Mouse (Mus musculus): ENCODE measurements at regions not wholly inside any gene's neighbourhood (a gene's known extent, or its start where the extent isn't known, plus 50 kb on each side); places are given as distances from the start of the nearest gene placed in this dataset.

- no peaks in the 10 kb centered on the region for H3K4me1 ChIP-seq (replicated peaks; ENCODE audit: low read depth, low read length)
- no peaks in the 10 kb centered on the region for H3K36me3 ChIP-seq (ENCODE audit: insufficient read depth, low read length)
- no peak overlapping the region for H3K4me3 ChIP-seq (replicated peaks; ENCODE audit: low read length)
- H3K27me3 ChIP-seq (ENCODE audit: insufficient read depth, low read length), result no peaks in the 10 kb centered on the region
- TF ChIP-seq NANOG (IDR thresholded peaks at IDR 0.05; ENCODE audit: borderline replicate concordance, low read length) (no peak), CTCF (conservative IDR thresholded peaks at IDR 0.05; ENCODE audit: low read length) (no peak), POU5F1 (IDR thresholded peaks at IDR 0.05; ENCODE audit: borderline replicate concordance, low read length) (no peak)
- H3K9me3 ChIP-seq (ENCODE audit: low read length), result peaks cover 12% of the 10 kb centered on the region
These were observed 340.4 kb upstream of the Ptger4 start for GRCm38 (mm10) chr15:5584381-5584780.

- 0 out of 2 replicates have a peak, but pooled peaks cover 3% of the 10 kb centered on the region for H3K9me3 ChIP-seq (ENCODE audit: low read length)
- no peaks in the 10 kb centered on the region for H3K4me1 ChIP-seq (replicated peaks; ENCODE audit: low read depth, low read length)
These were observed 360.8 kb upstream of the Ptger4 start for GRCm38 (mm10) chr15:5604732-5605266.

DNA sequence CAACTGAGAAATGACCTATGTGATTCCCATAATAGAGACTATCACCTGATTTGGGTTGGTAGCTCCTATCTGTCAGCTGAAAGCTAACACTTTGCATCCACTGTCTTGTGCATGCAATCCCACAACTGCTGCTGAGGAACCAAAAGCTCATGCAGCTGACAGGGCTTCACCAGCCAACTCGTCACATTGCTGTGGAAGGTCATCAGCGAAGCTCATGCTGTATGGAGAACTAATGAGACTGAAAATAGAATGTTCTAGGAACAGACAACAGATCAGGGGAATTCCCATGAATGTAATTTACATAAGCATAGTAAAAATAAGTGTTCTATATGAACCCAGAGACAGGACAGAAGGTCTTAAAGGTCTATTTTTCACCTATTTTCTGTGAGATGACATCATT, 363.5 kb upstream of the Ptger4 start:
- no peaks in the 10 kb centered on the region for H3K4me1 ChIP-seq (replicated peaks; ENCODE audit: low read depth, low read length)
- H3K27me3 ChIP-seq (ENCODE audit: insufficient read depth, low read length), result no peaks in the 10 kb centered on the region
- TF ChIP-seq CTCF (conservative IDR thresholded peaks at IDR 0.05; ENCODE audit: low read length), result no peak
- no peak for TF ChIP-seq POU5F1 (IDR thresholded peaks at IDR 0.05; ENCODE audit: borderline replicate concordance, low read length)
- 0 out of 2 replicates have a peak, but pooled peaks cover under 1% of the 10 kb centered on the region for H3K9me3 ChIP-seq (ENCODE audit: low read length)
- no peak overlapping the region for H3K4me3 ChIP-seq (replicated peaks; ENCODE audit: low read length)
- H3K36me3 ChIP-seq (ENCODE audit: insufficient read depth, low read length), result no peaks in the 10 kb centered on the region

More at GRCm38 (mm10) chr15:5604732-5605266, 360.8 kb upstream of the Ptger4 start:
- H3K36me3 ChIP-seq (ENCODE audit: insufficient read depth, low read length), result no peaks in the 10 kb centered on the region
- no peaks in the 10 kb centered on the region for H3K27me3 ChIP-seq (ENCODE audit: insufficient read depth, low read length)
- H3K4me3 ChIP-seq (replicated peaks; ENCODE audit: low read length), result no peak overlapping the region
- TF ChIP-seq CTCF (conservative IDR thresholded peaks at IDR 0.05; ENCODE audit: low read length) (no peak), NANOG (IDR thresholded peaks at IDR 0.05; ENCODE audit: borderline replicate concordance, low read length) (no peak), POU5F1 (IDR thresholded peaks at IDR 0.05; ENCODE audit: borderline replicate concordance, low read length) (no peak)

- no peaks in the 10 kb centered on the region for H3K27me3 ChIP-seq (ENCODE audit: insufficient read depth, low read length)
These were observed 379.0 kb upstream of the Ptger4 start for GRCm38 (mm10) chr15:5623021-5623420.

DNA sequence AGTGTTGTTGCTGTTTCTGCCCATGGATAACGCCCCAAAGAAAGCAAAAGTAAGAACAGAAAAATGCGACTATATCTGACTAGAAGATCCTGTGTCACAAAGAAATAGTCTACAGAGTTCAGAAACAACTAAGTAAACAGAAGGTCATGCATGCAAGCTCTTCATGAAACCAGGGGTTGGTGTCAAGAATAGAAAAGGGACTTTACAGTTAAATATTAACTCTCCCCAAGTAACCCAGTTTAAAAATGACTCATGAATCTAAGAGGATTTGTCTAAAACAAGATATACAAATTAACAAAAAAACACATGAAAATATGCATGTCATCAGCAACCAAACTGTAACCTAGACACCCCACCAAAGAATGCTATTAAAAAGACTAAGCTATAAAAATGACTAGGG, 381.4 kb upstream of the Ptger4 start:
- peaks cover 10% of the 10 kb centered on the region for H3K4me1 ChIP-seq (replicated peaks; ENCODE audit: low read depth, low read length)
- peaks cover 15% of the 10 kb centered on the region for H3K9me3 ChIP-seq (ENCODE audit: low read length)
- no peak overlapping the region for H3K4me3 ChIP-seq (replicated peaks; ENCODE audit: low read length)
- TF ChIP-seq CTCF (conservative IDR thresholded peaks at IDR 0.05; ENCODE audit: low read length) (no peak), POU5F1 (IDR thresholded peaks at IDR 0.05; ENCODE audit: borderline replicate concordance, low read length) (no peak), NANOG (IDR thresholded peaks at IDR 0.05; ENCODE audit: borderline replicate concordance, low read length) (no peak)
- H3K36me3 ChIP-seq (ENCODE audit: insufficient read depth, low read length), result no peaks in the 10 kb centered on the region
- H3K27me3 ChIP-seq (ENCODE audit: insufficient read depth, low read length), result no peaks in the 10 kb centered on the region

More at GRCm38 (mm10) chr15:5623021-5623420, 379.0 kb upstream of the Ptger4 start:
- Histone ChIP-seq H3K9me3 (ENCODE audit: low read length) (peaks cover 15% of the 10 kb centered on the region), H3K36me3 (ENCODE audit: insufficient read depth, low read length) (no peaks in the 10 kb centered on the region), H3K4me3 (replicated peaks; ENCODE audit: low read length) (no peak overlapping the region), H3K4me1 (replicated peaks; ENCODE audit: low read depth, low read length) (peaks cover 10% of the 10 kb centered on the region)
- peak; percentile 44; the same call in 1 of the 2 replicates for TF ChIP-seq NANOG (IDR thresholded peaks at IDR 0.05; ENCODE audit: borderline replicate concordance, low read length)
- TF ChIP-seq CTCF (conservative IDR thresholded peaks at IDR 0.05; ENCODE audit: low read length), result no peak

DNA sequence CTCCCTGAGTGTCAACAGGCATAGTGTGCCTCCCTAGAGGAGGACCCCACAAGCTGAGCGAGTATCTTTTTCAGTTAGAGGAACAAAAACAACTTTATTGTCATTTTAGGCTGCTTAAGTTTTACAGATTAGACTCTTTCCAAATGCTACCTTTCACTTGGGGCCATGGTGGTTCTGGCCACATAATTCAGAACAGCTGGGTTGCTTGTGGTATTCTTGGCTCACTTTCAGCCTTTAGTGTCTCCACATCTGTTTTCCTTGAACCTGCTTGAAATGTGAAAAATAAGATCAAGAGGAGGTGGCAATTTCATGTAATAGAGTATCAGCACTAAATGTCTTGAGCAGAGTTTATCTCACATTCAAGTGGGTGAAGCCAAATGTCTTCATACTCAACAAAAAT, 402.7 kb upstream of the Ptger4 start:
- Histone ChIP-seq H3K36me3 (ENCODE audit: insufficient read depth, low read length) (no peaks in the 10 kb centered on the region), H3K4me3 (replicated peaks; ENCODE audit: low read length) (no peak overlapping the region), H3K27me3 (ENCODE audit: insufficient read depth, low read length) (no peaks in the 10 kb centered on the region), H3K4me1 (replicated peaks; ENCODE audit: low read depth, low read length) (no peaks in the 10 kb centered on the region), H3K9me3 (ENCODE audit: low read length) (no peaks in the 10 kb centered on the region)
- TF ChIP-seq CTCF (conservative IDR thresholded peaks at IDR 0.05; ENCODE audit: low read length) (no peak), NANOG (IDR thresholded peaks at IDR 0.05; ENCODE audit: borderline replicate concordance, low read length) (no peak), POU5F1 (IDR thresholded peaks at IDR 0.05; ENCODE audit: borderline replicate concordance, low read length) (no peak)

DNA sequence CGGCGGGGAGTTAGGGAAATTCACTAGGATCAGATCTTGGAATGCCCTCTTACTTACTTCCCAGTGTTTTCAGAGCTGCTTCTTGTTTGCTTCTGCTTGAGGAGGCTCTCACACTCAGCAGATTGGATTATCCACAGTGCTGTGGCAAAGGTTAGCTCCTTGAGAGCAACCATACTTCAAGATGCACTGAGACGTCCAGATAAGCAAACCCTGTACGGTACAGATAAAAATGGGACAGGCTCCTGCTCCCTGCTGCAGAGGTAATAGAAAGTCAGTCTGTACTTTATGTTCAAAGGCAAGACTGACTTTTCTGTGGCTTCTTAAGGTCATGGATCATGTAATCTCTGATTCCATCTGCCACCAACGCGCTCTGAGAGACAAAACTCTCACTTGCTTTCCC, 414.8 kb upstream of the Ptger4 start:
- H3K4me1 ChIP-seq (replicated peaks; ENCODE audit: low read depth, low read length), result no peaks in the 10 kb centered on the region
- H3K27me3 ChIP-seq (ENCODE audit: insufficient read depth, low read length), result no peaks in the 10 kb centered on the region
- no peak overlapping the region for H3K4me3 ChIP-seq (replicated peaks; ENCODE audit: low read length)
- H3K9me3 ChIP-seq (ENCODE audit: low read length), result no peaks in the 10 kb centered on the region
- no peak for TF ChIP-seq POU5F1 (IDR thresholded peaks at IDR 0.05; ENCODE audit: borderline replicate concordance, low read length)
- no peak for TF ChIP-seq CTCF (conservative IDR thresholded peaks at IDR 0.05; ENCODE audit: low read length)
- no peak for TF ChIP-seq NANOG (IDR thresholded peaks at IDR 0.05; ENCODE audit: borderline replicate concordance, low read length)
- H3K36me3 ChIP-seq (ENCODE audit: insufficient read depth, low read length), result no peaks in the 10 kb centered on the region

DNA sequence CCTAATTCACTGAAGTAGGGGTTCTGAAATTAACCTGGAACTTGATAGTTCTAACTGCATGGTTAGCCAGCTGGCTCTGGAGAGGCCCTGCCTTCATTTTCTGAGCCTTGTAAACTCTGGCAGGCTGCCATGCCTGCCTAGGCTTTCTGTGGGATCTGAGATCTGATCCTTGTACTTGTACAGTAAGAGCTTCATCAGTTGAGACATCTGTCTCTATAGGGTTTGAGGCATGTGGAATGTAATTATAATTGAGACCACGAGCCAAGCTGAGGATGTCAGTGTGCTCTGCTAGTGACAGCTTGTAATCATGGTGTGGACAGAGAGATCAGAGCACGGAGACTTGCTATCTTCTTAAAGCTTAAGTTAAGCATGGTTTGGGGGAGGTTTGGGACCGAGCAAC, 416.8 kb upstream of the Ptger4 start:
- Histone ChIP-seq H3K4me3 (replicated peaks; ENCODE audit: low read length) (no peak overlapping the region), H3K27me3 (ENCODE audit: insufficient read depth, low read length) (no peaks in the 10 kb centered on the region), H3K36me3 (ENCODE audit: insufficient read depth, low read length) (no peaks in the 10 kb centered on the region), H3K4me1 (replicated peaks; ENCODE audit: low read depth, low read length) (no peaks in the 10 kb centered on the region), H3K9me3 (ENCODE audit: low read length) (no peaks in the 10 kb centered on the region)
- no peak for TF ChIP-seq CTCF (conservative IDR thresholded peaks at IDR 0.05; ENCODE audit: low read length)
- no peak for TF ChIP-seq POU5F1 (IDR thresholded peaks at IDR 0.05; ENCODE audit: borderline replicate concordance, low read length)
- TF ChIP-seq NANOG (IDR thresholded peaks at IDR 0.05; ENCODE audit: borderline replicate concordance, low read length), result no peak

DNA sequence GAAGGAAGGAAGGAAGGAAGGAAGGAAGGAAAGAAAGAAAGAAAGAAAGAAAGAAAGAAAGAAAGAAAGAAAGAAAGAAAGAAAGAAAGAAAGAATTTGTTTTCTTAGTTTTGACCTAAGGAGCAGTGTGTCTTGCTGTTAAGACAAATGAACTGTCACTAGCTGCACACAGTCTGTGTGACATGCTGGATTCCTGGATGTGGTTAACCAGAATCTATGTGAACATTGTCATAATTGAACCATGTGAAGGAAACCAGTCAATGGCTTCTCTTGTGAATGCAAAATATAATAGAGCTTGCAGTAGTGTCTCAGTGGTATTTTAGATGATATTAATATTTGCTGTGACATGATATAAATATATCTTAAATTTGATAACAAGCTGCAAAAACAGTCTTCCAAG, 427.8 kb upstream of the Ptger4 start:
- Histone ChIP-seq H3K4me3 (replicated peaks; ENCODE audit: low read length) (no peak overlapping the region), H3K4me1 (replicated peaks; ENCODE audit: low read depth, low read length) (no peaks in the 10 kb centered on the region), H3K36me3 (ENCODE audit: insufficient read depth, low read length) (no peaks in the 10 kb centered on the region), H3K9me3 (ENCODE audit: low read length) (no peaks in the 10 kb centered on the region), H3K27me3 (ENCODE audit: insufficient read depth, low read length) (no peaks in the 10 kb centered on the region)
- TF ChIP-seq POU5F1 (IDR thresholded peaks at IDR 0.05; ENCODE audit: borderline replicate concordance, low read length) (no peak), CTCF (conservative IDR thresholded peaks at IDR 0.05; ENCODE audit: low read length) (no peak), NANOG (IDR thresholded peaks at IDR 0.05; ENCODE audit: borderline replicate concordance, low read length) (no peak)

Measured in E14TG2a.4 (cell line).